Mouse (Mus musculus): ENCODE measurements at regions not wholly inside any gene's neighbourhood (a gene's known extent, or its start where the extent isn't known, plus 50 kb on each side); places are given as distances from the start of the nearest gene placed in this dataset.
A peak's percentile ranks its signal among the peaks of the same experiment; 100 is the strongest.

DNA sequence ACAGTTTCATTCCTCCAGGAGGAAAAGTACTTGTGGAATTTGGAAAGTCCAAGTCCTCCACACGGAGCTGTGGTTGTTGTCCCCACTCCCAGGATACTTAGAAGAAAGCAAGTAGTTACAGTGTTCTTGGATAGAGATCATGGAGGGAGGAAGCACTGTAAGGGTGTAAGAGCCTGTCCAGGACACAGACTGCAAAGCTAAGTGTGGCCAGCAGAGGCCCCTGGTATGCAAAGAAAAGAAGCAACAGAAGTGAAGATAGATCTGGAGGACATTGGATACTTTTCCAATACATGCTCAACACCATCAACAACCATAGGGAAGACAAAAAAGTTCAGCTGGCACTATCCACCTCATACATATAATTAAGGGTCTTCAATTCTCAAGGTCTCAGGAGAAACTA, 197.4 kb downstream of the Meis1 start:
- H3K9me3 ChIP-seq (replicated peaks; ENCODE audit: control insufficient read depth, low read length, poor library complexity, severe bottlenecking) = 0 out of 2 replicates have a peak, but pooled peaks cover 2% of the 10 kb centered on the region
- H3K27me3 ChIP-seq (ENCODE audit: control insufficient read depth, insufficient read depth, low read depth, low read length) = no peaks in the 10 kb centered on the region
- no peaks in the 10 kb centered on the region for H3K4me1 ChIP-seq (ENCODE audit: control insufficient read depth, insufficient read depth, low read length)
- H3K27ac ChIP-seq (ENCODE audit: low read length) = no peak overlapping the region
- no peak for ATAC-seq
- H3K4me3 ChIP-seq (ENCODE audit: low read depth, low read length) = no peak overlapping the region
- WGBS = 55% methylated on average over 1 of the region's 1 CpGs
- no peak overlapping the region for H3K4me2 ChIP-seq (ENCODE audit: low read length)
- no peaks in the 10 kb centered on the region for H3K36me3 ChIP-seq (ENCODE audit: control insufficient read depth, insufficient read depth, low read length)
- H3K9ac ChIP-seq (ENCODE audit: low read depth, low read length) = no peak overlapping the region

DNA sequence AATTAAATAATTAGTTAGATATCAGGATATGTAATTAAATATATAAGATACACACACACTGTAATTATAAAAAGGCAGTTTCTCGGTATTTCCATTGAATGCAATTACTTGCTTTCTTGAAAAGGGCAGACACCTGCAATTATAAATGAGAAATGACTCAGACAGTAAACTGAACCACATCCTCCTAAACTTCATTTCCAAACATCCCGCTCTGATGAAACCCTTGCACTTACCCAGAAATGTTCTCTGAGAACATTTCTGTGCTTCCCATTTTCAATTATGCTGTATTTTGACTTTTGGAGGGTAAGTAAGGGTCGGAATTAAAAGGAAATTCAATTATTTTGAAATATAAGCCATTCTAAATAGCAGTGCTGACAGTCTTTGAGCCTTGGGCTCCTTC, 204.7 kb downstream of the Meis1 start:
- no peak overlapping the region for H3K4me2 ChIP-seq (ENCODE audit: low read length)
- no peaks in the 10 kb centered on the region for H3K27me3 ChIP-seq (ENCODE audit: control insufficient read depth, insufficient read depth, low read depth, low read length)
- no peaks in the 10 kb centered on the region for H3K36me3 ChIP-seq (ENCODE audit: control insufficient read depth, insufficient read depth, low read length)
- no peak overlapping the region for H3K9ac ChIP-seq (ENCODE audit: low read depth, low read length)
- H3K27ac ChIP-seq (ENCODE audit: low read length) = no peak overlapping the region
- H3K9me3 ChIP-seq (replicated peaks; ENCODE audit: control insufficient read depth, low read length, poor library complexity, severe bottlenecking) = no peaks in the 10 kb centered on the region
- H3K4me1 ChIP-seq (ENCODE audit: control insufficient read depth, insufficient read depth, low read length) = no peaks in the 10 kb centered on the region
- 90% methylated on average over 3 of the region's 3 CpGs for WGBS
- ATAC-seq = no peak
- no peak overlapping the region for H3K4me3 ChIP-seq (ENCODE audit: low read depth, low read length)

- Histone ChIP-seq H3K4me2 (ENCODE audit: low read length) (no peak overlapping the region), H3K27me3 (ENCODE audit: control insufficient read depth, insufficient read depth, low read depth, low read length) (no peaks in the 10 kb centered on the region), H3K4me1 (ENCODE audit: control insufficient read depth, insufficient read depth, low read length) (no peaks in the 10 kb centered on the region), H3K9ac (ENCODE audit: low read depth, low read length) (no peak overlapping the region), H3K4me3 (ENCODE audit: low read depth, low read length) (no peak overlapping the region), H3K36me3 (ENCODE audit: control insufficient read depth, insufficient read depth, low read length) (no peaks in the 10 kb centered on the region), H3K9me3 (replicated peaks; ENCODE audit: control insufficient read depth, low read length, poor library complexity, severe bottlenecking) (no peaks in the 10 kb centered on the region), H3K27ac (ENCODE audit: low read length) (no peak overlapping the region)
- ATAC-seq = no peak
- WGBS = 99% methylated on average over 3 of the region's 3 CpGs
Measured at GRCm38 (mm10) chr11:18767479-18767878, 251.3 kb downstream of the Meis1 start.

GRCm38 (mm10) chr11:18766458-18767016, 252.2 kb downstream of the Meis1 start:
- no peaks in the 10 kb centered on the region for H3K4me1 ChIP-seq (ENCODE audit: control insufficient read depth, insufficient read depth, low read length)
- H3K27me3 ChIP-seq (ENCODE audit: control insufficient read depth, insufficient read depth, low read depth, low read length) = no peaks in the 10 kb centered on the region
- WGBS = 31% methylated on average over 6 of the region's 6 CpGs
- no peaks in the 10 kb centered on the region for H3K9me3 ChIP-seq (replicated peaks; ENCODE audit: control insufficient read depth, low read length, poor library complexity, severe bottlenecking)
- no peak overlapping the region for H3K4me3 ChIP-seq (ENCODE audit: low read depth, low read length)
- no peak for ATAC-seq
- H3K36me3 ChIP-seq (ENCODE audit: control insufficient read depth, insufficient read depth, low read length) = no peaks in the 10 kb centered on the region
- H3K9ac ChIP-seq (ENCODE audit: low read depth, low read length) = no peak overlapping the region
- no peak overlapping the region for H3K27ac ChIP-seq (ENCODE audit: low read length)
- H3K4me2 ChIP-seq (ENCODE audit: low read length) = no peak overlapping the region

GRCm38 (mm10) chr11:18758591-18759074, 260.2 kb downstream of the Meis1 start:
- no peak for ATAC-seq
- Histone ChIP-seq H3K27ac (ENCODE audit: low read length) (no peak overlapping the region), H3K9ac (ENCODE audit: low read depth, low read length) (no peak overlapping the region), H3K9me3 (replicated peaks; ENCODE audit: control insufficient read depth, low read length, poor library complexity, severe bottlenecking) (no peaks in the 10 kb centered on the region), H3K4me2 (ENCODE audit: low read length) (no peak overlapping the region), H3K36me3 (ENCODE audit: control insufficient read depth, insufficient read depth, low read length) (no peaks in the 10 kb centered on the region), H3K4me3 (ENCODE audit: low read depth, low read length) (no peak overlapping the region), H3K4me1 (ENCODE audit: control insufficient read depth, insufficient read depth, low read length) (0 out of 2 replicates have a peak, but pooled peaks cover 6% of the 10 kb centered on the region), H3K27me3 (ENCODE audit: control insufficient read depth, insufficient read depth, low read depth, low read length) (no peaks in the 10 kb centered on the region)
- 77% methylated on average over 6 of the region's 6 CpGs for WGBS

DNA sequence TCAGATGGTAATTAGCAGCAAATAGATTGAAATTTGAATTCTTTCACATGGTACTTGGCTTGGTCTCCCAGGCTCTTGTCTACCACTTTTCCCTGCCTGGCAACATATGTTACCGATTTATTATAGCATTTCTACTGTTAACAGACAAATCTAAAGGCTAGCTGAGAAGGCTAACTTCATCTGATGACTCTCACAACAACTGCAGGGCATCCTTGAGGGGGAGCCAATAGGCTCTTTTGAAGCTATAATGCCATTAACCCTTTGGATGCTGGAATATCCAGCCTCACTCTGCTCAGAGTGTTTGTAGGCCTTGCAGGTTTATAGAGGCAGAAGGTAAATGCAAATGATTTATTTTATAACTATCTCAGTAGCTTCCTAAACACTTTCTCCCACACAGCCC, 262.2 kb downstream of the Meis1 start:
- 37% methylated on average over 1 of the region's 1 CpGs for WGBS
- Histone ChIP-seq H3K9me3 (replicated peaks; ENCODE audit: control insufficient read depth, low read length, poor library complexity, severe bottlenecking) (no peaks in the 10 kb centered on the region), H3K4me2 (ENCODE audit: low read length) (no peak overlapping the region), H3K27ac (ENCODE audit: low read length) (no peak overlapping the region), H3K9ac (ENCODE audit: low read depth, low read length) (no peak overlapping the region), H3K4me3 (ENCODE audit: low read depth, low read length) (no peak overlapping the region), H3K4me1 (ENCODE audit: control insufficient read depth, insufficient read depth, low read length) (peaks cover 9% of the 10 kb centered on the region; the same call in 1 of the 2 replicates), H3K36me3 (ENCODE audit: control insufficient read depth, insufficient read depth, low read length) (no peaks in the 10 kb centered on the region), H3K27me3 (ENCODE audit: control insufficient read depth, insufficient read depth, low read depth, low read length) (no peaks in the 10 kb centered on the region)
- ATAC-seq = no peak

- Histone ChIP-seq H3K9ac (ENCODE audit: low read depth, low read length) (no peak overlapping the region), H3K36me3 (ENCODE audit: control insufficient read depth, insufficient read depth, low read length) (no peaks in the 10 kb centered on the region), H3K4me3 (ENCODE audit: low read depth, low read length) (no peak overlapping the region), H3K27ac (ENCODE audit: low read length) (no peak overlapping the region), H3K4me2 (ENCODE audit: low read length) (peak overlapping the region; percentile 4; the same call in 1 of the 2 replicates), H3K4me1 (ENCODE audit: control insufficient read depth, insufficient read depth, low read length) (peaks cover 15% of the 10 kb centered on the region), H3K27me3 (ENCODE audit: control insufficient read depth, insufficient read depth, low read depth, low read length) (no peaks in the 10 kb centered on the region), H3K9me3 (replicated peaks; ENCODE audit: control insufficient read depth, low read length, poor library complexity, severe bottlenecking) (no peaks in the 10 kb centered on the region)
- ATAC-seq = no peak
- 40% methylated on average over 9 of the region's 9 CpGs for WGBS
Measured at GRCm38 (mm10) chr11:18754732-18755525, 263.9 kb downstream of the Meis1 start.

GRCm38 (mm10) chr11:18753856-18754255, 264.9 kb downstream of the Meis1 start:
- H3K4me1 ChIP-seq (ENCODE audit: control insufficient read depth, insufficient read depth, low read length) = peaks cover 25% of the 10 kb centered on the region
- no peaks in the 10 kb centered on the region for H3K9me3 ChIP-seq (replicated peaks; ENCODE audit: control insufficient read depth, low read length, poor library complexity, severe bottlenecking)
- H3K36me3 ChIP-seq (ENCODE audit: control insufficient read depth, insufficient read depth, low read length) = no peaks in the 10 kb centered on the region
- no peak for ATAC-seq
- 0 out of 2 replicates have a peak, but pooled peaks cover 3% of the 10 kb centered on the region for H3K27me3 ChIP-seq (ENCODE audit: control insufficient read depth, insufficient read depth, low read depth, low read length)
- no peak overlapping the region for H3K27ac ChIP-seq (ENCODE audit: low read length)
- H3K4me2 ChIP-seq (ENCODE audit: low read length) = peak overlapping the region; percentile 1; the same call in 1 of the 2 replicates
- whole genome bisulfite sequencing = 47% methylated on average over 9 of the region's 9 CpGs
- H3K4me3 ChIP-seq (ENCODE audit: low read depth, low read length) = no peak overlapping the region
- no peak overlapping the region for H3K9ac ChIP-seq (ENCODE audit: low read depth, low read length)

DNA sequence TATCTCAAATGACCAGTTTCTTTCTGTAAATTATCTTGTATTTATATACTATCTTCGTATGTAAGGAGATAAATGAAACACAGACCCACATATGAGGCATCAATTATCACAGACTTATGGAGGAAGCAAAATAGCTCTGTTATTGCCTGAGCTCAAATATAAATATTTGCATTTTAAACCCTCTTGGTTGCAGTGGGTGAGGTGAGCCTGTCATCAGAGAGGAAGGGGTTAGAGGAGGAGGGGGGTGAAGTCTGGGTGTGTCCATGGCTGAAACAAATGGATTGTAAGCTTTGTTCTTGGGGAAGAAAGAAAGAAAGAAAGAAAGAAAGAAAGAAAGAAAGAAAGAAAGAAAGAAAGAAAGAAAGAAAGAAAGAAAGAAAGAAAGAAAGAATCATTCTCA, 265.5 kb downstream of the Meis1 start:
- H3K27ac ChIP-seq (ENCODE audit: low read length) = no peak overlapping the region
- ATAC-seq = no peak
- H3K9me3 ChIP-seq (replicated peaks; ENCODE audit: control insufficient read depth, low read length, poor library complexity, severe bottlenecking) = no peaks in the 10 kb centered on the region
- H3K4me1 ChIP-seq (ENCODE audit: control insufficient read depth, insufficient read depth, low read length) = peaks cover 28% of the 10 kb centered on the region
- H3K27me3 ChIP-seq (ENCODE audit: control insufficient read depth, insufficient read depth, low read depth, low read length) = 0 out of 2 replicates have a peak, but pooled peaks cover 3% of the 10 kb centered on the region
- no peak overlapping the region for H3K4me3 ChIP-seq (ENCODE audit: low read depth, low read length)
- H3K9ac ChIP-seq (ENCODE audit: low read depth, low read length) = no peak overlapping the region
- no peak overlapping the region for H3K4me2 ChIP-seq (ENCODE audit: low read length)
- no peaks in the 10 kb centered on the region for H3K36me3 ChIP-seq (ENCODE audit: control insufficient read depth, insufficient read depth, low read length)
- 86% methylated on average over 1 of the region's 1 CpGs for WGBS

Measured in midbrain, embryonic 16.5 days (tissue).